18 mouse cellular contexts compared by ENCODE assay signal in genomic region chr17:56011441-56011840, GRCm38 (mm10). TPM values are rescaled to one million over a fixed set of nuclear protein-coding genes. Genes with fewer than 3 reads are reported as not detected.
DNase-seq lines count a peak whose midpoint lies in the region; ATAC-seq and TF ChIP-seq lines count a peak whose summit lies in the region.
"Had no signal": no experiment of that assay in that cellular context is flagged by ENCODE, and none has a peak within 500 bp of the region (broad histone marks: within the 10 kb centered on the region; RNA-seq: fewer than 3 reads in every experiment).

No protein-coding gene starts in this region.

- no peaks in the 10 kb centered on the region for H3K9me3 ChIP-seq in hindbrain, embryonic 12.5 days (replicated peaks)
- H3K9me3 ChIP-seq in hindbrain, embryonic 10.5 days: no peaks in the 10 kb centered on the region
- H3K9me3 ChIP-seq in midbrain, embryonic 15.5 days: no peaks in the 10 kb centered on the region
- no peaks in the 10 kb centered on the region for H3K9me3 ChIP-seq in midbrain, embryonic 10.5 days (replicated peaks)
- no peaks in the 10 kb centered on the region for H3K9me3 ChIP-seq in neural tube, embryonic 13.5 days
- H3K9me3 ChIP-seq: embryonic facial prominence, embryonic 13.5 days; limb, embryonic 12.5 days had no signal

- peak overlapping the region; percentile 84; the same call in 1 of the 2 replicates for H3K4me2 ChIP-seq in hindbrain, embryonic 12.5 days (replicated peaks)
- H3K4me2 ChIP-seq in midbrain, embryonic 15.5 days: peak overlapping the region; percentile 96; the same call in 1 of the 2 replicates
- peak overlapping the region; percentile 91 for H3K4me2 ChIP-seq in neural tube, embryonic 13.5 days
- H3K4me2 ChIP-seq: limb, embryonic 12.5 days; liver, embryonic 11.5 days had no signal

- H3K27ac ChIP-seq in cerebellum, adult 2 months (ENCODE audit: insufficient read depth, low read length): 0 out of 2 replicates have a peak overlapping the region, but pooled peaks have one; percentile 2
- H3K27ac ChIP-seq in hindbrain, embryonic 12.5 days: no peak overlapping the region
- no peak overlapping the region for H3K27ac ChIP-seq in hindbrain, embryonic 10.5 days
- no peak overlapping the region for H3K27ac ChIP-seq in midbrain, embryonic 15.5 days
- no peak overlapping the region for H3K27ac ChIP-seq in midbrain, embryonic 10.5 days (replicated peaks)
- H3K27ac ChIP-seq in neural tube, embryonic 13.5 days (replicated peaks): no peak overlapping the region
- H3K27ac ChIP-seq: embryonic facial prominence, embryonic 13.5 days; gastrocnemius, adult 2 months; limb, embryonic 12.5 days; macrophage had no signal

- 0 out of 2 replicates have a peak overlapping the region, but pooled peaks have one; percentile 95 for H3K9ac ChIP-seq in hindbrain, embryonic 12.5 days
- H3K9ac ChIP-seq in midbrain, embryonic 15.5 days: 0 out of 2 replicates have a peak overlapping the region, but pooled peaks have one; percentile 2
- H3K9ac ChIP-seq in neural tube, embryonic 13.5 days: peak overlapping the region; percentile 80; the same call in 1 of the 2 replicates
- H3K9ac ChIP-seq: limb, embryonic 12.5 days; liver, postnatal 0 days had no signal

- WGBS in cerebellum, adult 2 months: 20% methylated on average over 7 of the region's 7 CpGs
- 85% methylated on average over 7 of the region's 7 CpGs for WGBS in hindbrain, embryonic 12.5 days
- 91% methylated on average over 7 of the region's 7 CpGs for WGBS in hindbrain, embryonic 10.5 days
- 83% methylated on average over 7 of the region's 7 CpGs for WGBS in midbrain, embryonic 15.5 days
- 91% methylated on average over 7 of the region's 7 CpGs for WGBS in midbrain, embryonic 10.5 days
- 91% methylated on average over 7 of the region's 7 CpGs for WGBS in neural tube, embryonic 13.5 days

- no peak for TF ChIP-seq CTCF in cerebellum, adult 2 months (IDR thresholded peaks at IDR 0.05; ENCODE audit: borderline replicate concordance, insufficient read depth, low read depth, low read length)

- no peak for ATAC-seq in hindbrain, embryonic 12.5 days (ENCODE audit: low FRiP score)
- ATAC-seq in midbrain, embryonic 15.5 days (replicated peaks): no peak
- no peak for ATAC-seq in neural tube, embryonic 13.5 days (ENCODE audit: low read depth)
- ATAC-seq: CD4-positive, CD25-positive, alpha-beta regulatory T cell, adult 4 months; intestine, embryonic 16.5 days; liver, postnatal 0 days; lung, postnatal 0 days had no signal

- intact Hi-C loops in heart, postnatal 14 days (cut with DNase I): loop anchor here (2.0 to 10.0 kb wide), 2 partner anchors 55 to 307 kb away; no protein-coding TSS in a partner anchor

- H3K27me3 ChIP-seq in cerebellum, adult 2 months (ENCODE audit: control insufficient read depth, insufficient read depth, low read length): no peaks in the 10 kb centered on the region
- H3K27me3 ChIP-seq in hindbrain, embryonic 12.5 days: no peaks in the 10 kb centered on the region
- no peaks in the 10 kb centered on the region for H3K27me3 ChIP-seq in hindbrain, embryonic 10.5 days (ENCODE audit: insufficient read depth, poor library complexity, severe bottlenecking)
- H3K27me3 ChIP-seq in midbrain, embryonic 15.5 days (replicated peaks): no peaks in the 10 kb centered on the region
- H3K27me3 ChIP-seq in midbrain, embryonic 10.5 days (ENCODE audit: low read depth, poor library complexity, severe bottlenecking): no peaks in the 10 kb centered on the region
- H3K27me3 ChIP-seq in neural tube, embryonic 13.5 days: no peaks in the 10 kb centered on the region
- H3K27me3 ChIP-seq: embryonic facial prominence, embryonic 13.5 days; limb, embryonic 12.5 days had no signal

- TF ChIP-seq POLR2A in cerebellum, adult 2 months (IDR thresholded peaks at IDR 0.05; ENCODE audit: borderline replicate concordance, insufficient read depth, low read length): no peak

- peak overlapping the region; percentile 7 for H3K4me3 ChIP-seq in cerebellum, adult 2 months (replicated peaks; ENCODE audit: insufficient read depth, low read depth, low read length)
- no peak overlapping the region for H3K4me3 ChIP-seq in hindbrain, embryonic 12.5 days
- no peak overlapping the region for H3K4me3 ChIP-seq in hindbrain, embryonic 10.5 days
- H3K4me3 ChIP-seq in midbrain, embryonic 15.5 days: no peak overlapping the region
- H3K4me3 ChIP-seq in midbrain, embryonic 10.5 days: no peak overlapping the region
- no peak overlapping the region for H3K4me3 ChIP-seq in neural tube, embryonic 13.5 days
- H3K4me3 ChIP-seq: gastrocnemius, adult 2 months had no signal

- peaks cover 19% of the 10 kb centered on the region for H3K4me1 ChIP-seq in cerebellum, adult 2 months (ENCODE audit: control insufficient read depth, insufficient read depth, low read length)
- peaks cover 25% of the 10 kb centered on the region for H3K4me1 ChIP-seq in hindbrain, embryonic 12.5 days
- H3K4me1 ChIP-seq in hindbrain, embryonic 10.5 days (replicated peaks): peaks cover 44% of the 10 kb centered on the region
- H3K4me1 ChIP-seq in midbrain, embryonic 15.5 days: peaks cover 33% of the 10 kb centered on the region
- peaks cover 42% of the 10 kb centered on the region for H3K4me1 ChIP-seq in midbrain, embryonic 10.5 days
- peaks cover 41% of the 10 kb centered on the region for H3K4me1 ChIP-seq in neural tube, embryonic 13.5 days (replicated peaks)

- peaks cover 53% of the 10 kb centered on the region for H3K36me3 ChIP-seq in hindbrain, embryonic 12.5 days
- peaks cover 61% of the 10 kb centered on the region for H3K36me3 ChIP-seq in hindbrain, embryonic 10.5 days
- peaks cover 37% of the 10 kb centered on the region for H3K36me3 ChIP-seq in midbrain, embryonic 15.5 days (replicated peaks)
- peaks cover 61% of the 10 kb centered on the region for H3K36me3 ChIP-seq in midbrain, embryonic 10.5 days
- H3K36me3 ChIP-seq in neural tube, embryonic 13.5 days: peaks cover 50% of the 10 kb centered on the region

- DNase-seq in cerebellum, adult 2 months: peak; percentile 51 to 71
- DNase-seq in cerebellum, adult 8-10 months: no peak
- DNase-seq in hindbrain, embryonic 10.5 days (ENCODE audit: low spot score): no peak
- DNase-seq in midbrain, embryonic 10.5 days (ENCODE audit: low spot score): no peak
- no peak for DNase-seq in heart, postnatal 14 days

RNA-seq across cellular contexts. Expression of gene Mpnd, which starts 5.9 kb away (rescaled TPM):
- 183 and 193 TPM in 2 replicates for polyA plus RNA-seq in cerebellum, adult 2 months (2012; rRNA removed)
- polyA plus RNA-seq in hindbrain, embryonic 12.5 days (2016; fragmentation: Nextera tagmentation; extraction: Ambion mirVana): 196 and 209 TPM in 2 replicates
- 131 and 177 TPM in 2 replicates for polyA plus RNA-seq in hindbrain, embryonic 10.5 days (2016; fragmentation: Nextera tagmentation; extraction: Ambion mirVana)
- polyA plus RNA-seq in midbrain, embryonic 15.5 days (2015; fragmentation: Nextera tagmentation; extraction: Ambion mirVana): 152 and 167 TPM in 2 replicates
- 131 and 160 TPM in 2 replicates for polyA plus RNA-seq in midbrain, embryonic 10.5 days (2016; fragmentation: Nextera tagmentation; extraction: Ambion mirVana)
- 156 and 174 TPM in 2 replicates for polyA plus RNA-seq in neural tube, embryonic 13.5 days (2015; fragmentation: Nextera tagmentation; extraction: Ambion mirVana)
- 10 to 100 TPM; 44.1 to 49.9 TPM for total RNA-seq in heart, postnatal 14 days (2021)

RNA-seq across cellular contexts. Expression of gene Stap2, which starts 6.1 kb away (rescaled TPM):
- 51.8 and 64.1 TPM in 2 replicates for polyA plus RNA-seq in cerebellum, adult 2 months (2012; rRNA removed)
- polyA plus RNA-seq in hindbrain, embryonic 12.5 days (2016; fragmentation: Nextera tagmentation; extraction: Ambion mirVana): 6.5 and 6.6 TPM in 2 replicates
- polyA plus RNA-seq in hindbrain, embryonic 10.5 days (2016; fragmentation: Nextera tagmentation; extraction: Ambion mirVana): 6.0 and 8.3 TPM in 2 replicates
- 5.8 and 6.0 TPM in 2 replicates for polyA plus RNA-seq in midbrain, embryonic 15.5 days (2015; fragmentation: Nextera tagmentation; extraction: Ambion mirVana)
- polyA plus RNA-seq in midbrain, embryonic 10.5 days (2016; fragmentation: Nextera tagmentation; extraction: Ambion mirVana): 5.2 and 5.5 TPM in 2 replicates
- polyA plus RNA-seq in neural tube, embryonic 13.5 days (2015; fragmentation: Nextera tagmentation; extraction: Ambion mirVana): 6.4 and 7.4 TPM in 2 replicates
- 10 to 100 TPM; 15.9 to 17.9 TPM for total RNA-seq in heart, postnatal 14 days (2021)

RNA-seq across cellular contexts. Expression of gene Sh3gl1, which starts 25.0 kb away (rescaled TPM):
- polyA plus RNA-seq in cerebellum, adult 2 months (2012; rRNA removed): 69.5 and 82.5 TPM in 2 replicates
- polyA plus RNA-seq in hindbrain, embryonic 12.5 days (2016; fragmentation: Nextera tagmentation; extraction: Ambion mirVana): 141 and 144 TPM in 2 replicates
- 161 and 163 TPM in 2 replicates for polyA plus RNA-seq in hindbrain, embryonic 10.5 days (2016; fragmentation: Nextera tagmentation; extraction: Ambion mirVana)
- polyA plus RNA-seq in midbrain, embryonic 15.5 days (2015; fragmentation: Nextera tagmentation; extraction: Ambion mirVana): 117 and 119 TPM in 2 replicates
- 161 and 162 TPM in 2 replicates for polyA plus RNA-seq in midbrain, embryonic 10.5 days (2016; fragmentation: Nextera tagmentation; extraction: Ambion mirVana)
- 112 and 114 TPM in 2 replicates for polyA plus RNA-seq in neural tube, embryonic 13.5 days (2015; fragmentation: Nextera tagmentation; extraction: Ambion mirVana)
- 10 to 100 TPM; 23.0 to 24.1 TPM for total RNA-seq in heart, postnatal 14 days (2021)

RNA-seq across cellular contexts. Expression of gene Fsd1, which starts 25.1 kb away (rescaled TPM):
- 88.0 and 91.3 TPM in 2 replicates for polyA plus RNA-seq in cerebellum, adult 2 months (2012; rRNA removed)
- 96.4 and 103 TPM in 2 replicates for polyA plus RNA-seq in hindbrain, embryonic 12.5 days (2016; fragmentation: Nextera tagmentation; extraction: Ambion mirVana)
- polyA plus RNA-seq in hindbrain, embryonic 10.5 days (2016; fragmentation: Nextera tagmentation; extraction: Ambion mirVana): 67.6 and 99.5 TPM in 2 replicates
- polyA plus RNA-seq in midbrain, embryonic 15.5 days (2015; fragmentation: Nextera tagmentation; extraction: Ambion mirVana): 203 and 208 TPM in 2 replicates
- polyA plus RNA-seq in midbrain, embryonic 10.5 days (2016; fragmentation: Nextera tagmentation; extraction: Ambion mirVana): 78.4 and 95.0 TPM in 2 replicates
- polyA plus RNA-seq in neural tube, embryonic 13.5 days (2015; fragmentation: Nextera tagmentation; extraction: Ambion mirVana): 145 and 165 TPM in 2 replicates
- under 1 TPM in 1 of 2 experiments, not detected in 1; 0.74 TPM for total RNA-seq in heart, postnatal 14 days (2021)
- total RNA-seq: gastrocnemius, adult 2 months; hematopoietic stem cell, adult 5-6 weeks had no signal
- polyA plus RNA-seq: liver, postnatal 0 days; macrophage had no signal

RNA-seq across cellular contexts. Expression of gene Chaf1a, which starts 28.8 kb away (rescaled TPM):
- 2.9 and 3.3 TPM in 2 replicates for polyA plus RNA-seq in cerebellum, adult 2 months (2012; rRNA removed)
- 26.8 and 30.2 TPM in 2 replicates for polyA plus RNA-seq in hindbrain, embryonic 12.5 days (2016; fragmentation: Nextera tagmentation; extraction: Ambion mirVana)
- 35.3 and 46.0 TPM in 2 replicates for polyA plus RNA-seq in hindbrain, embryonic 10.5 days (2016; fragmentation: Nextera tagmentation; extraction: Ambion mirVana)
- polyA plus RNA-seq in midbrain, embryonic 15.5 days (2015; fragmentation: Nextera tagmentation; extraction: Ambion mirVana): 5.0 and 5.5 TPM in 2 replicates
- polyA plus RNA-seq in midbrain, embryonic 10.5 days (2016; fragmentation: Nextera tagmentation; extraction: Ambion mirVana): 45.4 and 49.3 TPM in 2 replicates
- 6.3 and 8.0 TPM in 2 replicates for polyA plus RNA-seq in neural tube, embryonic 13.5 days (2015; fragmentation: Nextera tagmentation; extraction: Ambion mirVana)
- total RNA-seq in heart, postnatal 14 days (2021): 1 to 10 TPM; 2.6 to 3.4 TPM

Comparison
In these comparisons a context has a peak if more than half of its experiments do, and no peak if none do; other contexts are left out.
1. DNase-seq: peak in cerebellum, adult 2 months (2 of 2); none in cerebellum, adult 8-10 months (single experiment), hindbrain, embryonic 10.5 days (single experiment), midbrain, embryonic 10.5 days (single experiment) and heart, postnatal 14 days (0 of 2).
2. H3K9ac ChIP-seq: peak in every context shown above with its lines; median percentile 95 in hindbrain, embryonic 12.5 days; 80 in neural tube, embryonic 13.5 days; 2 in midbrain, embryonic 15.5 days.
3. Peak in every context shown above with its lines, with median percentiles within 50 percentile points of each other: H3K4me2 ChIP-seq.